Mouse (Mus musculus) frontal cortex, postnatal 25 days (tissue): ENCODE measurements around the gene Acy3.
"Not testable (repeated sequence)": the region's sequence is repeated elsewhere in the genome, so short reads cannot be mapped to it uniquely, and the experiment has no call there.

Source experiments
- DNase-seq, 2 experiments: peaks; one replicate each; pipeline ENCODE4 v3.0.0; 2022; ENCODE audit warnings: low spot score in 2 of 2

Acy3 gene

DNA sequence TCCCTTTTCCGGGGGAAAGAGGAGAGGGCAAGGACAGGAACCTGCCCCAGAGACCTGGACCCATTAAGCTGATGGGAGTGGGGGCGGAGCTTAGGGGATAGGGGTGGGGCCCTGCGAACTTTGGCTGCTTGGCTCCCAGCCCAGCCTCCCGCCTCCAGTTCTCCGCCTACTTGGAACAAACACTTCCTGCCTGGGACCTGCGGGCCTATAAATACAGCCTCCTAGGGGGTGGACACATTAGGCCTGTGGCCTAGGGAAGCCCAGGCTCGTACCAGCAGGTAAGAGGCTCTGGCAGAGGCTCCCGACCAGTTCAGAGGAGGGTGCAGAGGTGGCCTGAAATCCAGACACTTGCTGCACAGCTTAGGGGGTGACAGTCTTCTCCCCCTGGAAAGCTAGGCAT is at the start of gene Acy3:
Gene Acy3, plus strand, starts transcription at position 237 of the 400 bp plus-strand sequence.
- peak; percentile 30 to 35 for DNase-seq

DNA sequence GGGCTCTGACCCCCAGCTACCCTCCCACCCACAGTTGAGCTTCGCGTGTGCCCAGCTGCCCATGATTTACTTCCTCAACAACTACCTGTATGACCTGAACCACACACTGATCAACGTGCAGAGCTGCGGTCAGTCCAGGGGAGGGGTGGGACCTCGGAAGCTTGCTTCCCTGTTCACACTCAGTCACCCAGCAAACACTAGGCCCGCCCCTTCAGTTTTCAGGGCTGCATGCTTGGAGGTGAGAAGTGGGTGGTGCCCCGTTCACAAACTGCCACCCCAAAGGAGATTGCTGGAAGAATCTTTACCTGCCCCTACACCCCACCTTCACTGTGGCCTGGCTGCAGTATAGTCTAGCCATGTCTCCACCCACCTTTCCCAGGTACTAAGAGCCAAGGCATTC is 44.1 kb upstream of the Acy3 start:
- DNase-seq: no peak

DNA sequence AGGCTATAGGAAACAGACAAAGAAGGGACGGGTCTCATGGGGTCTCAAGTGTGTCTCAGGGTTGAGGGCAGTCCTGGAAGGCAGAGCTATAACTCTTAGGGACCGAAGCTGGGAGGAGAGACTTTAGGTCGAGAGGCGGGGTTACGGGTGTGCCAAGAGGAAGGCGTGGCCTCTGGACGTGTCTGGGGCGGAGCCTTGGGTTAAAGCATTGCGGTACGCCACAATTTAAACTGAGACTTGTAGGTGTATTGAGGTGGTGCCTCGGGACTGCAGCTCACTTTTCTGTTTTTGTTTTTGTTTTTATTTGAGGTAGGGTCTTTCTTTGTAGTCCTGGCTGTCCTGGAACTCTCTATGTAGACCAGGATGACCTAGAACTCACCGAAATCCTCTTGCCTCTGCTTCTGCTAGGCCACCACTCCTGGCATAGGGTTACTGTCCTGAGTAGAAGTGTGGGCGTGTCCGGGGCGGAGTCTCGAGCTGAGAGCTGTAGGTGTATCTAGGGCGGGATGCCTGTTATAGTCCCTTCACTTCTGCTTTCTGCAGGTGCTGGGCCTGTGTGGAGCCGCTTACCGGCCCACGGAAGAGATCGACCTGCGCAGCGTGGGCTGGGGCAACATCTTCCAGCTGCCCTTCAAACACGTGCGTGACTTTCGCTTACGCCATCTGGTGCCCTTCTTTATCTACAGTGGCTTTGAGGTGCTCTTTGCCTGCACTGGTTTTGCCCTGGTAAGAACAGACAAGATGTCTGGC is 43.2 kb upstream of the Acy3 start:
- no peak for DNase-seq

DNA sequence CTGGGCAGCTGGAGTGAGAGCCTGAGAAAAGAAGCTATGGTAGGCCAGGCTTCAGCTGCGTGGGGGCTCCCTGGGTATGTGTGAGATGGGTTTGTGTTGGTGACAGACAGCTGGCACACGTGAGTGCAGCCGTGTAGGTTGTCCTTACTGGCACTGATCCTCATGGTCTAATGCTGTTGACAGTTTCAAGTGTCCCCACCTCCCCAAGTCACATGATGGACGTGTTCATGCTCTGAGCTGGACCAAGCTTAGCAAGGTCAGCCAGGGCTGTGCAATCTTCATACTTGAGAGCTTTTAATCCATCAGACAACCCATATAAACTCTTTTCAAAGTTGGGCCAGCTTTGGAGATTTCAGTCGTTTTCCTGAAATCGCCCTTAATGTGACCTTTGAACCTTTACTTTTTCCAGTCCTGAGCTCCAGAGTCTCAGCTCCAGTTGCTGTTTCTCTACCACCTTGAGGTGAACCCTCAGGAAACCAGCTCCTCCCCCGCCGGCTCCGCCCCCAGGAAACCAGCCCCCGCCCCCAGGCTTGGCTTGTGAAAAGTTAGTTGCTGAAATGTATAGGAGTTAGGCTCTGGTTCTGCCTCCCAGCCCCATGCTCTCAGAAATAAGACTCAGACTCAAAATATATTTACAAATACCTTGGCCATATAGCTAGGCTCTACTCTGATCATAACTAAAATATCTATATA is 40.4 kb upstream of the Acy3 start:
- no peak for DNase-seq

DNA sequence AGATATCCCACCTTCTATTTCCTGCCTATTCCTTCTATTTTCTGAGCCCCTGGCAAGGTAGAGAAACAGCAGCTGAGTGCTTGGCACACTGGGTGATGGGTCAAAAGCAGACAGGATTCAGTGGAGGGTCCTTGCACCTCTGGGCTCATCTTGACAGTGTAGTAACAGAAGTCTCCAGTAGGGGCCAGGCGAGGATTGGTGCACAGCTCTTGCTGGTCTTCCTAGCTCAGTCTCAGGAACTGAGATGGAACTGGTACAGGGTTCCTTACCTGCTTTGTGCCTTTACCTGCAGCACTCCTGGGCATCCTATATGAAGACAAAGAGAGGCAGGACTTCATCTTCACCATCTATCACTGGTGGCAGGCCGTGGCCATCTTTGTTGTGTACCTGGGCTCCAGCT is 39.7 kb upstream of the Acy3 start:
- DNase-seq: peak; percentile 49 to 70

DNA sequence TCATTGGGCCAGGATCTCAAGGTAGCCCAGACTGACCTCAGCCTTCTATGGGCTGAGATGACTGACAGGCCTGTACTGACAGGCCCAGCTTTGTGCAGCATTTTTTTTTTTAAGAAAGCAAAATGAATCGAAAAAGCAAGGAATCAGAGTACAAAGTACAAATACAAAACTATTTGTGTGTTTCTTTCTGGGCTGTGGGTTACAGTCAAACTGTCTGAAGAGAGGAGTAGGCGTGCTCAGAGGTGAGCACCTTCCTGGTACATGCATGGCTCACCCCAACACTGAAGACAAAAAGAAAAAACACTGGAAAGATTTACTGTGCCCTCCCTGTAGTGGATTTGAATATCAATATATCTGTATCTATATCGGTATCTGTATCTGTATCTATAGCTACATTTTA is 38.6 kb upstream of the Acy3 start:
- no peak for DNase-seq

DNA sequence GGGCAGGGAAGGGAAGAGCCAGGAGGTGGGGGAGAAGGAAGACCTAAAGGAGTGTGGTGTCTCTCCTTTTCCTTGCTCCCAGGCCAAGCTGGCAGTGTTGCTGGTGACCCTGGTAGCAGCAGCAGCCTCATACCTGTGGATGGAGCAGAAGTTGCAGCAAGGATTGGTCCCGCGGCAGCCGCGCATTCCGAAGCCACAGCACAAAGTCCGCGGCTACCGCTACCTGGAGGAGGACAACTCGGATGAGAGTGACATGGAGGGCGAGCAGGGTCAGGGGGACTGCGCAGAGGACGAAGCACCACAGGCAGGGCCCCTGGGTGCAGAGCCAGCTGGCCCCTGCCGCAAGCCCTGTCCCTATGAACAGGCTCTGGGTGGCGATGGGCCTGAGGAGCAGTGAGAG is 37.8 kb upstream of the Acy3 start:
- no peak for DNase-seq

DNA sequence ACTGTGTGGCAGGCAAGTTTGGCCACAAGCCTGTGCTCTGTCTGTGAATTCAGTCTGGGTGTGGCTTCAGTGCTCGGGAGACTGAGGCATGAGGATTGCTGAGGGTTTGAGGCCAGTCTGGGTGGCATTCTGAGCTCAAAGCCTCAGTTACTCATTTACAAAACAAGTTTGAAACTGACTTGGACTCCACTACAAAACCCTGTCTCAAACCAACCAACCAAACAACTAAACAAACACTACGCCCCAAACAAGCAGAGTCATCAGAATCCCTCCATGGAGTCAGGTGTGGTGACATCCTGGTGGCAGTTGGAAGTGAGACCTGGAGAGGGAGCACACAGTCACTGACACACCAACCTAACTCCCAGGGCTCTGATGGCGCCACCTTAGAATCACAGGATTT is 36.0 kb upstream of the Acy3 start:
- DNase-seq: no peak

DNA sequence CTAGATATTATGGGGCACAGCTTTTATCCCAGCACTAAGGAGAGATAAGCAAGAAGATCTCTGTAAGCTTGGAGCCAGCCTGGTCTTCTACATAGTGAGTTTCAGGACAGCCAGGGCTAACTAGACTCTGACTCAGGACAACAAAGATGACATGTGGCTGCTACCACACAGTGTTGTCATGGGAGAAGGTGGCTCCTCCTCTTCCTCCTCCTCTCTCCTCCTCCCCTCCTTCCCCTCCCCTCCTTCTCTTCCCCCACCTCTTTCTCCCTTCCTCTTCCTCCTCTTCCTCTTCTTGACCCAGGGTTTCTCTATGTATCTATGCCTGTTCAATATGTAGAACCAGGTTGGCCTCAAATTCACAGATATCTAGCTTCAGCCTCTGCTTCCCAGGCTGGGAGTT is 34.9 kb upstream of the Acy3 start:
- DNase-seq: no peak

DNA sequence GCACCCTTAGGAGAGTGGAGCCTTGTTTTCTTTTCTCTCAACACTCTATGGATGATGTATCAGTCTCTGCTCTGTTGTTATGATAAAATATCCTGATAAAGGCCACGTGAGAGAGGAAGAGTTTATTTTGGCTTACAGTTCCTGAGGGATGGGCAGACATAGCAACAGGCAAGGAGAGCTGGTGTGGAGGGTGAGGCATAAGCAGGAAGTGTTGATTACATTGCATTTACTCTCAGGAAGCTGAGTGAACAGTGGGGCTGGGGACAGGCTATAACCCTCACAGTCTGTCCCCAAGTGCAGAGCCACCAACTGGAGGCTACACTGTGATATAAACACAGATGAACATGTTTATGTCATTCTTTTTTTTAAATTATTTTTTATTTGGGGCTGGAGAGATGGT is 34.3 kb upstream of the Acy3 start:
- DNase-seq: no peak

DNA sequence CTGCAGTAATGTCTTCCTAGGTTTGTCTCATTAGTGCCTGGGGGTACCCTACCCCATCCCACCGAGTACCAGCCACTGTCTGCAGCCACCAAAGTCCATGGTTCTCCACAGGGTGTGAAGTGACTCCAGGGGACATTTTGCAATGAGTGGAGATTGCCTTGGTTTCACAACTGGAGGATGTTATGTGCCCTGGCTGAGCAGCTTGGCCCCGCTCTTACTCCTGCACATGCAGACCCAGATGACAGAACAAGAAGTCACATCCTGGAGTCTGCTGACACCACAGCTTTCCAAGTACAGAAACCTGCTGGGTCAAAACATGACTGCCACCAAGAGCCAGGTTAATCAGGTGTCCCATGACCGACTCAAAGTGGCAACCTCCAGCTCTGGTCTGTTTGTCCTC is 31.3 kb upstream of the Acy3 start:
- no peak for DNase-seq

DNA sequence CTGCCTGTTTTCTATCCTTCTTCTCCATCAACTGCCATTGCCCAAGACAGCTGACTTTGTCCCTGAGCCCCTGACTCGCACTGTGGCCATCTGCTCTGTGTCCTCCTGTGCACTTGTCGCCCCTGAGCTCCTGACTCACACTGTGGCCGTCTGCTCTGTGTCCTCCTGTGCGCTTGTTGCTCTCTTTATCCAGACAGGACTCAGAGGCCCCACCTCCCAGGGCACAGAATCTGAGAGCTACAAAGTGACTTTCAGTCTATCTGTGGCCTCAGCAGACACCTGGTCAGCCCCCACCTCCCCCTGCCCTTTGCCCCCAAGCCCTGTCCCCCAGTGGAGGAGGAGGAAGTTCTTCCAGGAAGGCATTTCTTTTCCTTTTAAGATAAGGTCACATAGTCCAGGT is 30.6 kb upstream of the Acy3 start:
- DNase-seq: no peak

DNA sequence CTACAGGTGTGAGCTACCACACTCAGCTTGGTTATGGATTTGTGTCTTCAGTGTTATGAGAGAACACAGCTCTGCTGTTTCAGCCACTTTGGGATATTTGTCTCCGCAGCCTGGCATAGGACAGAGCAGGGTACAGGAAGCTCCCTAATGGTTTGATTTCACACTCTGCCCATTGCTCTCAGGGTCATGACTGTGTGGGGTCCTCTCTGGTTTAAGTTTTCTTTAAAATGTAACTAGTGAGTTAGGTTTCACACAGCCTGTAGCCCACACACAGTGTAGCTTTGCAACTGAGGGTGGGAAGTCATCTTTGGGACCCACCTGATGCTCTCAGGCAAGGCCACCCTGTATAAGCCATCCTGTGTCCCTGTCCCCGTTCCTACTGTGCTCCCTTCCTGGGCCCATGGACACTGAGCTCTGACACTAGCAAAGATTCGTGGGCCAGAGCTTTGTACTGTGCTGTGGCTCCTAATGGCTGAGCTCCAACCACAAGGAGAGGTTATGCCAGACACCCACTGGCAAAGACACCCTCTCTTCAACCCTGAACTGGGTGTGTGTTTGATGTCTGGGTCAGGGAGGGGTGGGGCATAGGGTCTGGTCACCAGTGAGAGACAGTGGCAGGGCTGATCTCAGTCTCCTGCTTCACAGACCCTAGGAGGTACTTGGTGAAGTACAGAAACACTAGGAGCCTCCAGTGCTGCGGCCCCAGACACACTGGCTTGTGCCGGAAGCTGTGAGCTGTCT is 28.9 kb upstream of the Acy3 start:
- not testable (repeated sequence) for DNase-seq

DNA sequence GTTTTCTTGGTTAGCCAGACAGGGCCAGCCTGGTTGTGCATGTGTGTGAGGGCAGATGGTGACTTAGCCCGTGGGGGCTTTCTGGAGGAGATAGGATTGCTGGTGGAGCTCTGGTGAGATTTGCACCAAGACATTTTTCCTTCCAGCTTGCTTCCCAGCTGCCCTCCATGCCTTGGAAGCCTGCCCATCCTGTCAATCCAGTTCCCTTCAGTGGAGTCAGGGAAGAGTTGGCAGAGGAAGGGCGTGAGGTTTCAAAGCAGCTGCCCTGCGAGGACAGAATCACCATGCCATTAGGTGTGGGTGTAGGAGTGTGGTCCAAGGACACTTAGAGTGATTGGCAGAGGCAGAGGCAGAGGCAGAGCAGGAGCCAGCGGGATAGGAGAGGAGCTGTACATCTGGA is 27.9 kb upstream of the Acy3 start, which contains the start of gene Aldh3b3:
Gene Aldh3b3, plus strand, starts transcription at position 176 of the 400 bp plus-strand sequence.
- DNase-seq: no peak

DNA sequence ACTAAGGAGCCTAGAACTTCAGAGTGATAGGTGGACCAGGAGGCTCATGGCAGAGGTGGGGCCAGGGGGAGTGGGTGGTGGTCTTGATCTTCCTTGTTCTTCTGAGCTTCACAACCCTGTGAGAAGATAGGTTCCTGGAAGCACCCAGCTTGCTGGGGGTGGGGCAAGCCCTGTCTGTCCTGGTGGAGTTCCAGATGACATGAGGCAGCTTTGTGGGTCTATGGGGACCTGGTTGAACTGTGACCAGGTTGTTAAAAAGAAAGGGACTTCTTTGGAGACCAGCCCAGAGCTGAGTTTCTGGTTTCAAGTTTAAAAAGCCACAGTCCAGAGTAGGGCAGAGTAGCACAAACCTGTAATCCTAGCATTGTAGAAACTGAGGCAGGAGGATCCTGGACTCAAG is 27.3 kb upstream of the Acy3 start:
- no peak for DNase-seq

DNA sequence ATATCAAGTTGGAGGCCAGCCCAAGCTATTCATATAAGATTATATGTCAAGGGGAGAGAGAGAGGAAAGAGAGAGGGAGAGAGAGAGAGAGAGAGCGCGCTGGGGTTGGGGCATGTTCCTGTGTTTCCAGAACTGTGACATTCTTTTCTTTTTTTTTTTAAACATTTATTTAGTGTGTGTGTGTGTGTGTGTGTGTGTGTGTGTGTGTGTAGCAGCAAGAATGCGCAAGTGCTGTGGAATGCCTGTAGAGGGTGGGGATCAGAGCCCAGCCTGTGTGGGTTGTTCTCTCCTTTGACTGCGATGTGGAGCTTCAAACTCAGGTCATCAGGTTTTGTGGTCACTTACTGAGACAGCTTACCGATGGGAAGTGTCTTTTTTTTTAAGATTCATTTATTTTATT is 26.2 kb upstream of the Acy3 start:
- no peak for DNase-seq

DNA sequence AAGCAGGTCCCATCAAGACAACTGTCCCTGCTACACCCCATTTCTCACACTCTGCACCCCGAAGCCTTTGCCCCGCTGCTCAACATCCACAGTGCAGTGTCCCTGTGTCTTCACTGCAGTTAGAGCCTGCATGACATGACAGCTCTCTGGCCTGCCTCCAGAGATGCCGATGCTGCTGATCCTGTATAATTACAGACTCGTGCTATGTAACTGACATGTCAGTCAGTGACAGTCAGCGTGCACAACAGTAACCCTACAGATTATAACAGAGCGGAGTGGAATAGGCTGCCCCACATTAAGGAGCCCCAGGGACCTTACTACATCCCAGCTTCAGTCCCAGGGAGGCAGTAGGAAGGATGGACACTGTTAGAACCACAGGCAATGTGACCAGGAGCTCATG is 24.6 kb upstream of the Acy3 start:
- not testable (repeated sequence) for DNase-seq

DNA sequence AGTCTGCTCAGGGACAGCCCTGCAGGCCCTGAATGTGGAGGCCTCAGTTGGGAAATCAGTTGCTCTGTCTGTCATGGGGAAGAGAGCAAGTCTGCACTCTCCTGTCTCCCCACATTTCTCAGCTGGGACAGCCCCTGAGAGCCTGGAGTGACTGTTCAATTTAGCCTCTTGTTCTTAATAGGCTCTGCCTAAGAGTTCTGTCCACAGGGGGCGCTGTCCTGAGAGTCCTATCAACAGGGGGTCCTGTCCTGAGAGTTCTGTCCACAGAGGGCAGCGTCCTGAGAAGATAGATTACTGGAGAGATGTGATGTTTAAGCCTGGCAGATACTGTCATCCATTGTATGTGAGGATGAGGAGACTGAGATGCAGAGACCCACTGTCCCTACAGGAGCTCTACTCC is 23.9 kb upstream of the Acy3 start:
- DNase-seq: no peak

DNA sequence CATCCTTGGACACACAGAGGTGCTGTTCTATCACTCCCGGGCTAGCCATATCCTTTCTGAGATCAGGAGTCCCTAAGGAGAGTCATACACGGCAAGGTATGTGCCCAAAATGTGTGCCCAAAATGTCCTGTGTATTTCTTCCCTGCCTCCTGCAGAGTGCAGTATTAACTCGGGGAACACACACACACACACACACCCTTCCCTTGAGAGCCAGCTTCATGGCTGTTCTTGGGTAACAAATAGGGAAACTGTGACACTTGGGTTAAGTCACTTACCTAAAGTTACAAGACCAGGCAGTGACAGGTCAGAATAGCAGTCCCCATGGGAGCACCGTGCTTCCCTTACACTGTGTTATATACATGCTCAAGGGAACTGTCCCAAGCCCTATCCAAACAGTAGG is 22.3 kb upstream of the Acy3 start:
- DNase-seq: no peak

DNA sequence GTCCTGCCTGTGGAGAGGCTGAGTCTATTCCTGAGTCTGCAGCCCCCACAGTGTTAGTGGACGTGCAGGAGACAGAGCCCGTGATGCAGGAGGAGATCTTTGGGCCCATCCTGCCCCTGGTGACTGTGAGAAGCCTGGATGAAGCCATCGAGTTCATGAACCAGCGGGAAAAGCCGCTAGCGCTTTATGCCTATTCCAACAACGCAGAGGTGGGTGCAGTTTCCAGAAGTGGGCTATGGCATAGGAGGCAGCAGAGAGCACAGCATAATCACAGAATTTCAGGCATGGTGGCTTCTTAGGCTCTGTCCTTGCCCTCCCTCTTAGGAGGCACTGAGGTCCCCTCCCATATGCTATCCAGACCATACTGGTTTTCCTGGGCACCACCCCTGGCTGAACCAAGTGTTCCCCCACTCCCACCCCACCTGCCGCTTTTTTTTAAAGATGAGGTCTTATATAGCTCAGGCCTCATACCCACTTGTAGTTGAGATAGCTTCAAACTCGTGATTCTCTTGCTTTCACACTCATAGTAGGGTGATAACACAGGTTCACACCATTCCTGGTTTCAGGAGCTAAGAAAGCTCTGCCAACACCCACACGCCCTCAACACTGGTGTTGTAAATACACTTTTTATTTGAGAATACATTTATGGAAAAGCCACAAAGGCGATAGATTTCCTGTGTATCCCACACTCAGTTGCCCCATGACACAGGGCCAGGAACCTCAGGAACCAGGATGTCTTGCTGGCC is 19.9 kb upstream of the Acy3 start:
- no peak for DNase-seq

DNA sequence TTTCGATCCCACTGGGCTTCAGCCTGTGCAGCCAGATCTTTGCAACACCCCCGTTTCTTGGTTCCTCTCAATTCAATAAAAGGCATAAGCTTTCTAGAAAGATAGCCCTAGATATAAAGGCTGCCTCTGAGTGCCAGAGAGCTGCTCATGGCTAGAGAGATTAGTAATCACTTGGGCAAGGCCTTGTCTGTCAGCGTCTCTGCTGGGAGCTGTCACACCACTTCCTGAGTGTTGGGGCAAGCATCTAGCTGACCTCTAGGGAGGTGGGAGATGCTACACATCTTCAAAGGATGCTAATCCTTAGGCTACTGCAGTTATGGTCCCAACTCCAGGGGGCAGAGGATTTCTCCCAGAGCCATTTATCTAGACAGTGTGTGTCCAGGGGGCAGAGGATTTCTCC is 19.1 kb upstream of the Acy3 start:
- DNase-seq: no peak

DNA sequence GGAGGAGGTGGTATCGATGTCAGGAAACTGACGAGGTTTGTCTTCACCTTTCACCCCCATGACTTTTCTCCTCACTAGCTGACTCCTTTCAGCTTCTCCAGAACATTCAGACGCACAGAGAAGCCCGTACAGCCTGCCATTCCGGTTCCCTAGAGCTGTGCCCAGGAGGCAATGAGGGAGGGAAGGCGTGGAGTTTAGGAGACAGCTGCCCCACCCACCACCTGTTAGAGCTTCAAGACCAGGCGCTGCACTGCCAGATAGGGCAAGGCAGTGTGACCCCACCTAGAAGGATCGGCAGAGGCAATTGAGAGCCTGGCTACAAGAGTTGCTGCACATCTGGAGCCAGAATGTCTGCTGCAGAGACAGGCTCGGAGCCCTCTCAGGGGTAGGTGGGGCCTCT is 14.1 kb upstream of the Acy3 start, which contains the start of gene Aldh3b2:
Gene Aldh3b2, plus strand, starts transcription at position 100 of the 400 bp plus-strand sequence.
- no peak for DNase-seq
